14 mouse cellular contexts compared by ENCODE assay signal in genomic region chr13:43177317-43177716, GRCm38 (mm10).
"Had no signal": no experiment of that assay in that cellular context is flagged by ENCODE, and none has a peak within 500 bp of the region (broad histone marks: within the 10 kb centered on the region; RNA-seq: fewer than 3 reads in every experiment).

No protein-coding gene starts in this region.

- H3K4me3 ChIP-seq: kidney, embryonic 15.5 days; limb, embryonic 15.5 days; liver, embryonic 12.5 days; midbrain, embryonic 10.5 days; myocyte; neural tube, embryonic 13.5 days; stomach, embryonic 15.5 days had no signal

- H3K36me3 ChIP-seq: kidney, embryonic 15.5 days; limb, embryonic 15.5 days; liver, embryonic 12.5 days; midbrain, embryonic 10.5 days; neural tube, embryonic 13.5 days; stomach, embryonic 15.5 days had no signal

- ATAC-seq: intestine, embryonic 16.5 days; liver, embryonic 12.5 days had no signal

- H3K9me3 ChIP-seq: kidney, embryonic 15.5 days; limb, embryonic 15.5 days; liver, embryonic 12.5 days; midbrain, embryonic 10.5 days; neural tube, embryonic 13.5 days; stomach, embryonic 15.5 days had no signal

- DNase-seq: kidney, adult 2 months; kidney, postnatal 25 days; lung, embryonic 14.5 days; lung, postnatal 10 days; lung, postnatal 4 days; midbrain, embryonic 14.5 days had no signal

- H3K9ac ChIP-seq: kidney, embryonic 15.5 days; limb, embryonic 15.5 days; liver, embryonic 12.5 days; lung, embryonic 14.5 days; neural tube, embryonic 13.5 days; stomach, embryonic 15.5 days had no signal

- H3K4me2 ChIP-seq: kidney, embryonic 15.5 days; limb, embryonic 15.5 days; liver, embryonic 12.5 days; lung, embryonic 14.5 days; neural tube, embryonic 13.5 days; stomach, embryonic 15.5 days had no signal

- H3K27ac ChIP-seq: kidney, embryonic 15.5 days; limb, embryonic 15.5 days; liver, embryonic 12.5 days; midbrain, embryonic 10.5 days; neural tube, embryonic 13.5 days; stomach, embryonic 15.5 days had no signal

- H3K27me3 ChIP-seq: limb, embryonic 15.5 days; stomach, embryonic 15.5 days had no signal
